11 mouse cellular contexts compared by ENCODE assay signal in the genomic region with DNA sequence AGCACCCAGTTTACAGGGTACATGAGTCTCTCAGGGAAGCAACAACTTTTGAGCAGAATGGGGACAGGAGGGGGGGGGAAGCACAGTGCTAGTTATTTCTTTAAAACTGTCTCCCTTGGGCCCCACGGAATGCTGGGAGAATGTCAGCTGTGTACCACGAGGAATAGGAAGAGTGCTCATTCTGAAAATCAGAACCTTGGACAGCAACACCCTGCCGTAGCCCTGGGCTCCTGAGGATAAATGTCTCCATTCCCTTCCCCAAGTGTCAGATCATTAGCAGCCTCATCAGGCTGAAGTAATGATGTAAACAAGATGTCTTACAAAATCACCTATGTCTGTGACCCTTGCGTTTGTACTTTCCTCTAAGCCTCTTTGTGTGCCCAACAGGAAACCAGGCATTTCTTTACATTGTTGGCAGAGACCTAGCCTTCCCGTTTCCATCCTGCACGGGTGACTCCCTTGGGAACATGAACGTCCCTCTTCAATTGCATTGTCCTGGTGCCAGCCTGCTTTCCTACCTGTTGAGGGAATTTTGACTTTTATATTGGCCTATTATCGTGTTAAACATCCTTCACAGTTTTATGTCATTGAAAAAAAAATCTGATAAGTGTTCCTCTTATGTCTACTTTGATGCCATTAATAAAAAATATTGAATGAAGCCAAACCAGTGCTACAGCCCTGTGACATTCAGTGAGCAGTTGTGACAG.
DNase-seq lines count a peak whose midpoint lies in the region; ATAC-seq and TF ChIP-seq lines count a peak whose summit lies in the region.
"Had no signal": no experiment of that assay in that cellular context is flagged by ENCODE, and none has a peak within 500 bp of the region (broad histone marks: within the 10 kb centered on the region; RNA-seq: fewer than 3 reads in every experiment).

No protein-coding gene starts in this region.

- WGBS in liver, embryonic 12.5 days (ENCODE audit: insufficient replicate concordance), result 23% methylated on average over 8 of the region's 8 CpGs

- H3K9me3 ChIP-seq in liver, embryonic 12.5 days (replicated peaks), result no peaks in the 10 kb centered on the region
- H3K9me3 ChIP-seq: neural tube, embryonic 12.5 days had no signal

- no peak overlapping the region for H3K4me2 ChIP-seq in liver, embryonic 12.5 days
- H3K4me2 ChIP-seq in myocyte (ENCODE audit: low read depth), result no peak overlapping the region
- H3K4me2 ChIP-seq: neural tube, embryonic 12.5 days had no signal

- no peak overlapping the region for H3K27ac ChIP-seq in liver, embryonic 12.5 days
- H3K27ac ChIP-seq: neural tube, embryonic 12.5 days had no signal

- peak; percentile 37 for DNase-seq in adrenal gland, postnatal 10 days
- DNase-seq in adrenal gland, adult 2 months, result no peak
- DNase-seq in liver, result peak; percentile 4
- DNase-seq in embryo, embryonic 10.5 days (ENCODE audit: low spot score), result peak; percentile 73
- no peak for DNase-seq in right cerebral cortex, postnatal 36 days (ENCODE audit: low spot score in 2 of 2)
- no peak for DNase-seq in layer of hippocampus, postnatal 25 days (ENCODE audit: extremely low spot score in 1 of 2, low spot score in 1 of 2)
- DNase-seq: B cell, adult 2 months; lung, adult 18-20 months had no signal

- H3K4me3 ChIP-seq in liver, embryonic 12.5 days, result no peak overlapping the region
- no peak overlapping the region for H3K4me3 ChIP-seq in myocyte
- H3K4me3 ChIP-seq: neural tube, embryonic 12.5 days had no signal

- H3K27me3 ChIP-seq in liver, embryonic 12.5 days (replicated peaks), result no peaks in the 10 kb centered on the region
- H3K27me3 ChIP-seq in myocyte (ENCODE audit: control insufficient read depth, insufficient read depth, insufficient read length), result no peaks in the 10 kb centered on the region
- H3K27me3 ChIP-seq: neural tube, embryonic 12.5 days had no signal

- H3ac ChIP-seq in myocyte (ENCODE audit: control insufficient read depth, insufficient read length), result no peak overlapping the region

- ATAC-seq in liver, embryonic 12.5 days, result no peak

- H3K4me1 ChIP-seq in liver, embryonic 12.5 days, result no peaks in the 10 kb centered on the region

- no peaks in the 10 kb centered on the region for H3K79me2 ChIP-seq in myocyte (ENCODE audit: control insufficient read depth, insufficient read depth)

- no peak for TF ChIP-seq POLR2A in myocyte (IDR thresholded peaks at IDR 0.05; ENCODE audit: insufficient read length, low read depth)

- no peaks in the 10 kb centered on the region for H3K36me3 ChIP-seq in liver, embryonic 12.5 days
- no peaks in the 10 kb centered on the region for H3K36me3 ChIP-seq in myocyte (ENCODE audit: control insufficient read depth, insufficient read depth)
- H3K36me3 ChIP-seq: neural tube, embryonic 12.5 days had no signal

- no peak overlapping the region for H3K9ac ChIP-seq in liver, embryonic 12.5 days
- H3K9ac ChIP-seq: neural tube, embryonic 12.5 days had no signal

TF ChIP-seq in myocyte, 11 proteins besides CTCF, POLR2A, EP300 and RAD21:
- TF ChIP-seq MYOG (IDR thresholded peaks at IDR 0.05; ENCODE audit: control insufficient read depth in 1 of 3, insufficient read depth in 1 of 3, insufficient read length in 2 of 3, low read depth in 2 of 3), result no peak
- TF ChIP-seq E2F4 (IDR thresholded peaks at IDR 0.05; ENCODE audit: insufficient read depth), result no peak
- peak; percentile 88 for TF ChIP-seq REST (IDR thresholded peaks at IDR 0.05; ENCODE audit: insufficient read depth, insufficient read length)
- TF ChIP-seq MYOD1 (IDR thresholded peaks at IDR 0.05; ENCODE audit: control insufficient read depth in 1 of 3, insufficient read length in 2 of 3, low read depth in 2 of 3), result no peak
- no peak for TF ChIP-seq TCF3 (IDR thresholded peaks at IDR 0.05; ENCODE audit: insufficient read length, low read depth)
- TF ChIP-seq TCF12 (IDR thresholded peaks at IDR 0.05; ENCODE audit: insufficient read depth, poor library complexity, severe bottlenecking), result no peak
- no peak for TF ChIP-seq POLR2AphosphoS2 (IDR thresholded peaks at IDR 0.05; ENCODE audit: insufficient read length, low read depth)
- no peak for TF ChIP-seq CEBPB (IDR thresholded peaks at IDR 0.05; ENCODE audit: insufficient read depth, poor library complexity, severe bottlenecking)

Comparison
In these comparisons a context has a peak if more than half of its experiments do, and no peak if none do; other contexts are left out.
1. DNase-seq: peak in adrenal gland, postnatal 10 days (single experiment), liver (single experiment) and embryo, embryonic 10.5 days (single experiment); none in adrenal gland, adult 2 months (single experiment), right cerebral cortex, postnatal 36 days (0 of 2) and layer of hippocampus, postnatal 25 days (0 of 2).